Mouse (Mus musculus): ENCODE measurements around the gene Tet3. TPM values are rescaled to one million over a fixed set of nuclear protein-coding genes. Genes with fewer than 3 reads are reported as not detected.

Gene Tet3
- polyA plus RNA-seq (2012; rRNA removed) = 9.3 and 14.2 TPM in 2 replicates

DNA sequence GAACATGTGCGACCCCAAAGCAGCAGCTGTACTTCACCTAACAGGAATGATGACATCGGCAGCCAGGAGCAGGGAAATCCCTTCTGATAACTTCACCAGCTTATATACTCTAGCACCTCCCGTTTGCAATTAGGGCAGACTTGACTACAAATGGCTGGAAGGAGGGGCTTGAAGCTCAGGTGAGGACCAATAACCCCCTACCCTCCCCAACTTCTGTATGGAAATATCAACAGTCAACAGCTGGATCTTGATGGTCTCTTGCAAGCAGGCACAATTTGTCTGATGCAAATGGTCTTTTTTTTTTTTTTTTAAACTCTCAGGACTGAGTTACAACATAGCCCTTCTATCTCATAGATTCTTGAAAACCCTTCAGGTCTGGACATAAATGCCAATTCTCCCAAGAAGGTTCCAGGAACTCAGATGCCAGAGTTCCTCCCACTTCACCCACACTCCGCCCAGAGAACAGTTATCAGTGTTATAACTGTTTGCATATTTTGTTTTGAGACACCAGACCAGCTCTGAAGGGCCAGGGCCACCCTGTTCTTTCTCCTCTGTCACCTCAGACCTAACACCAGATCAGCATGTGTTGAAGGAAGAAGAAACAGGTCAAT is at the start of gene Tet3:
Tet3 (minus strand) TSS at position 51 of the 611 bp plus-strand sequence.
- 43% methylated on average over 4 of the region's 4 CpGs for WGBS

DNA sequence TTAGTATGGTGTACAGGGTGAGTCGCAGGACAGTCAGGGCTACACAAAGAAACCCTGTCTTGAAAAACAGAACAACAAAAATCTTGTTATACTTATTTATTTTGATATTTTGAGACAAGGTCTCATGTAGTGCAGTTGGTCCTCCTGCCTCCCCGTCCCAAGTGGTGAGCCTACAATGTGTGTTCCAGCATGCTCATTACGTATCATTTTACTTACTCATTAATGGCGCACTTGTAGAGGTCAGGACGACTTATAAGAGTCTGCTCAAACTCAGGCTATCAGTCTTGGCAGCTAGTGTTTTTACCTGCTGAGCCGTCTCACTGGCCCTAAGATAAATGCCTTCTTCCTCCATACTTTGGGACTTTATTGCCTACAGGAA is 48.3 kb upstream of the Tet3 start:
- WGBS = 12% methylated on average over 6 of the region's 6 CpGs
- DNase-seq (ENCODE audit: low read depth, low spot score) = no peak

More for the DNA sequence above, at the start of gene Tet3:
- DNase-seq (ENCODE audit: low read depth, low spot score) = no peak

DNA sequence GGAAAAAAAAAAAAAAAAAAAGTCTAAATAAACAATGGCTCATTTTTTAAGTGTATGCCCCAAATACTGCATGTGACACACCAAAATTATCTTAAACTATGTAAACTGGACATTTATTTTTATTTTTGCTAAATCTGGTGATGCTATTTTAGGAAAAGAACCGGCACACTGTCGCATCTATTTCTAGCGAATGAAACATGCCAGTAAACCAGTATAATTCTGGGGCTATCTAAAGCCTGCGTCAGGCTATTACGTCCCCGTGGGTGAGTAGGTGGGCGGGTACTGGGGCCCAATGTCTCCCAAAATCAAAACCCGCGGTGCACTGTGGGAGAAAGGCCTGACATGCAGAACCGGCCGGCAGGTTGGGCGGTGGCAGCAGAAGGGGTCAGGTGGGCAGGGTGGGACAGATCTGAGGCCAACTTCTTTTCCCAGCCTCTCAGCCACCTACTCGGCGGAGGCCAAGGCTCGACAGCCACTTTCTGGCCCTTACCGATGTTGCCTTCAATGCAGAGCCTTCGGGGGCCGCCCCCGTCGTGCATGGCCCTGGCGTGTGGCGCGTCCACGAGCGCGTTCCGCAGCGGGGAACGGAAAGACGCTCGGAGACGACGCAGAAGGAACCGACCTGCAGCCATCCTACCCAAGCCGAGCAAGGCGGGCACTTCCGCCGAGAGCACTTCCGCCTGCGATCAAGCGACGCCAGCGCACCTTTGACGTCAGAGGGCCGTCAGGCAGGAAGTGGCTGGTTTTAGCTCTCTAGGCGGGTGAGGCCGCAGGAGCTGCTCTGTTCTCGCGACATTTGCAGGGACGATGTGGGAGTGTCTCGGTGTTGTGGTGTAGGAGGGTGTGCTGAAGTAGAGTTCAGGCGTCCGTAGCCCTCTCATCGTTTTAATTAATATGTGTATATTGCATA is 47.6 kb upstream of the Tet3 start, which contains the start of gene Dguok:
Dguok (minus strand) TSS at position 712 of the 910 bp plus-strand sequence.
- WGBS = under 1% methylated on average over 54 of the region's 54 CpGs

DNA sequence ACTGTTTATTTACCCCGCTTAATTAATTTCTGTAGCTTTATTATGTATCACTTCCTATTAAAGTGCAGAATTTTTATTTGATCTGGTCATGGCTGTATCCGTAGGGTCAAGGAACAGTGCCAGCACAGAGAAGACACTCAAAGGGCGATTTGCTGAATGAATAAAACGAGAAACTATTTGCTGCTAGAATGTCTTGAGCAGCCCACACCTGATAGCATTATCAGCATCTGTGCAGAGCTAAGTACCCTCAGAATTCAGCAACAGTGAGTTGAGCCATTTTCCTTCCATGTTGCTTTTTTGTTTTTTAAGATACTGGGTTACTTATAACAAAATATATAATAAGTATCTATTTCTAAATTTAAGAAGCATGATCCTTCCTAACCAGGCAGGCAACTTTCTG is 46.7 kb upstream of the Tet3 start:
- DNase-seq (ENCODE audit: low read depth, low spot score) = no peak
- 88% methylated on average over 4 of the region's 4 CpGs for WGBS

More for the DNA sequence above, 47.6 kb upstream of the Tet3 start, which contains the start of gene Dguok:
- DNase-seq (ENCODE audit: low read depth, low spot score) = peak; percentile 98

DNA sequence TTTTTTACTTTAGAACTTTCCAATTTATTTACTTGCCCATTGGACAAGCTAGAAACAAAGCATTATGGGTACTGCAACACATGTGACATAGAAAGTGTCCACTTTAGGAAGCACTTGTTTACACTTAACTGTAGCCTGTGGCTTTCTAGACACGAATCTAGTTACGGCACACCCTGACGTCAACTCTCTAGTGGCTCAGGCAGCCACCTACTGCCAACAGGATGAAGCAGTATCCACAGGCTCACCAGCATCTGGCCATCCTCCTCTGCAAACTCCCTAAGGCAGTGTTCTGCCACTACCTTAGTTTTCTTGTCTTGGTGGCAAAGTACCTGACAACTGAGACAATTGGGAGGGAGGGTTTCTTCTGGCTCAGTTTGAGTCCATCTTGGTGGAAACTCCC is 44.5 kb upstream of the Tet3 start:
- no peak for DNase-seq (ENCODE audit: low read depth, low spot score)
- WGBS = 65% methylated on average over 3 of the region's 3 CpGs

DNA sequence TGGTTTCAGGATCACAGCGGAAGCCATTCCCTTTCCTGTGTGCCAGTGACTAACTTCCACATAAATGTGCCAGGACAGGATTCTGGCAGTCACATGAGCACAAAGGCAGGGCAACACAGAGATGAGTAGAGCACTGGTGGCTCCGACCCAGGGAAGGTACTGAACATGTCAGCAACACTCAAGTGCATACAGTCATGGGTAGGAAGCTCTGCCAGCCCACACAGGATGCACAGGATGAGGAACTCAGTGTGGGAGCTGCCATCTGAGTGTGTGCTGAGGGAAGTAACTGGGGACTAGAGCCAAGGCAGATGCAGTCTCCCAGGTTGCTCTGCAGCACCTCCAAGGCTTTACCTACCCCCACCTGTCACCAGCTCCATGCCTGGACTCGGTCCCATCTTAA is 43.8 kb upstream of the Tet3 start:
- no peak for DNase-seq (ENCODE audit: low read depth, low spot score)
- WGBS = 73% methylated on average over 3 of the region's 3 CpGs

DNA sequence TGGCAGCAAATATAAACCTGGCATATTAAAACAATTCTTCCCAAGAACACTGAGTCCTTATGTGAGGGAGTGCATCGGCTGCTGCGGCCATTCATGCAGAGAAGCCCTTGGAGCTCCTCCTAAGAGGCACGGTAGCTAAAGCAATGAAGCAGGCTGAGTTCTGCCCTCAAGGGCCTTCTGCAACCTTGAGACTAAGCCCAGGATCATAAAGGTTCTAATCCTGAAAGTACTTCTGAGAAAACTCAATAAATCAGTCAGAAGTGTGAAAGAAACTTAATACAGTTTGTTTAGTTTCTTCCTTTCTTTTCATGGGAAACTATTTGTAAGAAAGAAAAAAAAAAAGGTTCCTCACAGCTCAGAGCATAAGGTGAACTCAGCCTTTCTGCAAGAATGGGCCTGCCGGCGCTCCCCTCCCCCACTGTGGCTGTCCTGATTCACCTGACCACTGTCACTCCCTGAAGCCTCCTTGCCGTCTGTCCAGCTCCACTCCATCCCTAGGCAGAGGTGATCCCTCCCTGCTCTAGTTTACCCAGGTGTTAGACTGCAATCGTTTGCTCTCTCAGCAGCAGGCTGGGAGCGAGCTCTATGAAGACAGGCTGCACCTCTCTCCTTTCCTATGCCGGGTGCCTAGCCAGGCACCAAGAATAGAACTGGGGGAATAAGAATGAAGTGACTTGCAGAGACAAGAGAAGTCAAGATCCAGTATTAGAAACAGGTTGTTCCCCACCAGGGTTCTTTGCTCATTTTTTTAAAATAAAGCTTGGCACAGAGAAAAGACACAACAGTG is 42.8 kb upstream of the Tet3 start:
- no peak for DNase-seq (ENCODE audit: low read depth, low spot score)
- WGBS = 63% methylated on average over 9 of the region's 9 CpGs

DNA sequence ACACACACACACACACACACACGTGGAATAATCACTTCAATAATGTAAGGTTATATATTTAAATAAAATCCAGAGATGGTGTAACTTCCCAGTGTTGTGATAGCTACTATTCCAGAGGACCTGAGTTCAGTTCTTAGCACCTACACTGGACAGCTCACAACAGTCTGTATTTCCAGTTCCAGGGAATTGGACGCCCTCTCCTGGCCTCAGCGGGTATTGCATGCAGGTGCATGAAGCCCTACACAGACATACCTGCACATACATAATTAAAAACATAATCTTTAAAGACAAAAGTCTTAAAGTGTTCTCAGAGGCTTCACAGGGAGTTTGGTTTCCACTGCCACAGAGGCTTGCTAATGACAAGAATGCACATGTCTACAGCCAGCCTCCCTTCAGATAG is 41.6 kb upstream of the Tet3 start:
- no peak for DNase-seq (ENCODE audit: low read depth, low spot score)
- WGBS = 64% methylated on average over 3 of the region's 3 CpGs

DNA sequence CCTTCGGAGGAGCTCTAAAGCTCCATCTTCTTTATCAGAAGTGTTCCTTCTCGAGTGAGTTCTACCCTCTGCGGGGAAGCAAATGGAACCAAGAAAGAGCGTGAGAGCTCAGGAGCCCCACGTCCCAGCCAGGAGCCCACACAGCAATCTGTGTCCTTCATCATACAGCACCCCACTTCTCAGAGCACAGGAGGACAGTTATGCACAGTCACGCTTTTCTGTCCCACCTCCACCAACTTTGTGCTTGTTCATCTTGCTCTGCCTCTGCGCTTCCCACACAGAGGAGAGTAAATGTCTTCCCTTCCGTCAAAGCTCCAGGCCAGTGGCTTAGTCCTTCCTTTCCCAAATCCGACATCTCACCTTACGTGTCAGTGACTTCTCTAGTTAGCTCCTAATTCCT is 40.2 kb upstream of the Tet3 start:
- no peak for DNase-seq (ENCODE audit: low read depth, low spot score)
- 97% methylated on average over 10 of the region's 10 CpGs for WGBS

DNA sequence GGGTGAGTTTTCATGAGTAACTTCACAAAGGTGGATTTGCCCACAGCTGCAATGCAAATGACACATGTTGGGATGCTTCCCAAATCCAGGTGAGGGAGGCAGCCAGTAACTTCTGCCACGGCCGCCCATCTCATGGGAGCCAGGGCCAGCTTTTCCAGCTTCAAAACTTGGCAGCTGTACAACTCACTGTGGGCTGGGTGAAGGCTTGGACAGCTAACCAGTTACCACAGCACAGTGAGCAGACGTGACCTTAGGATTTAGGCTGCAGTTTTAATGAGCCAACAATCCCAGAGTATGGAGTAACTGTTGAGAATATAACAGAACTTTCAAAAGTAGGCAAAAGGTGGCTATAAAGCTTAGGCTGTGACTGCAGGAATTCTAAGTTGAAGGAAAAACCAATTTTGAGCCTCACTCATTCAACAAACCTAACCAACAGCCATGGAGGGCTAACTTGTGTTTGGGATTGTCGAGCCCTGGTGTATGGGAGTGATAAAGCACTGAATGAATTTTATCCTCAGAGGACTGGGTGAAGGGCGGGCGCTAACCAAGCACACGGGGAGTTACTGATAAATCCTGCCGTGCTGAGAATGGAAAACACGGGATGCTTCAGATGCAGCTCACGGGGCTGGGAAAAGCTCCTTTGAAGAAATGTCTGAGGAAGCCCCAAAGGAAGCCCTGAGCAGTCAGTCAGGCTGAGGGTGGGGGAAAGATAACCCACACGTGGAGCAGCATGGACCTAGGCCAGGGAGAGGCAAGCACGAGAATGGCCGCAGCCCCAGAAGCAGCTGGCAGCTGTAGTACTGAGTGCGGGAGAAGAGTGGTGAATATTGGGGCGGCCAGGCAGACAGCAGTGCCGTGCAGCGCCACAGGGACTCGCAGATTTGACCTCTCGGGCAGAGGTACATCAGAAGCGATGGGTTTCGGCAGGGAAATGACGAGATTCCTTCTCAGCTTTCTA is 38.1 kb upstream of the Tet3 start:
- WGBS = 76% methylated on average over 22 of the region's 22 CpGs
- DNase-seq (ENCODE audit: low read depth, low spot score) = no peak

DNA sequence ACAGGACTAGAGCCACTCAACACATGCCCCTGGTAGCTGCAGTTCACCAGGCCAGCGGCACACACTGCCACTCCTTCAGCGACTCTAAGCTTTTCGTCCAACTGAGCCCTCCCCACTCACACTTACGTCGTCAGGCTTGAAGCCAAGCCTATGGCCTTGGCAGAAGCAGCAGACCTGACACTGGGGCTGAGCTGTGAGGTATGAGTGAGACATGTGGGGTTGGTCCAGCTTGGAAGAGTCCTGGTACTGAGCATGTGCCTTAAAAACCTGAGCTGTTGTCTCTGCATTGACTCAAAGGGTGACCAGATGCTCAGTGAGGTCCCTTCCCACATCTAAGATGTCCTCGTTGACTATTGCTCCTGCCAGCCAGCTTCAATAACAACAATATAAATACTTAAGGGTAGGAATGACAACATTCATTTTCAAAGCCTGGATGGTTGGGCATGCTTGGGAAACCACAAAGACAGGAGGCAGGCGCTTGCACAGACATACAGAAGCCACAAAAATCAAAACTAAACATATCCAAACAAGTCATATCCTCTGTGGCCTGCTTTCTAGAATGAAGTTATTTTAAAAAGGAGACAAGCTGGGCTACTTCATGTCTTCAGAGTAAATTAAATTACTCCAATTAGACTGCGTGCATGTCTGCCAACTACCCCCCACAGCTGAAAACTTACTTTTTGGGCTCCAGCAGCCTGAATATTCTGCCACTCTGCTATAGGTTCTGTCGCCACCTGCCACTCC is 37.3 kb upstream of the Tet3 start:
- WGBS = 74% methylated on average over 9 of the region's 9 CpGs
- no peak for DNase-seq (ENCODE audit: low read depth, low spot score)

DNA sequence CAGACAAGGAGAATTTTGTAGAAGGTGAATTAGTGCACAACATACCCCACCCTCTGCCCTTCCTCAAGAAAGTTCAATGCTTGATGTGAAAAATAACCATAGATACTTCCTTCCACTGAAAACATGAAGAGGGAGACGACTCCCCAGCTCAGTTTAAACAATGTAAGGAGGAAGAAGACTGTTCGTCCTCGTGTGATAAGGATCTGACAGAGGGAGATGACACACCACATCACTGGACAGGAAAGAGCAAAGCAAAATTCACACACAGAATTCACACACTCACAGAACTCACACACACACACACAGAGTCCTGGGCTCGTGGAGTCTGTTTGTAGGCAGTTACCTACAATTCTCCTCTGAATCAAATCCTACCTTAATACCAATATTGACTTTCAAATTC is 31.7 kb upstream of the Tet3 start:
- 45% methylated on average over 4 of the region's 4 CpGs for WGBS
- no peak for DNase-seq (ENCODE audit: low read depth, low spot score)

DNA sequence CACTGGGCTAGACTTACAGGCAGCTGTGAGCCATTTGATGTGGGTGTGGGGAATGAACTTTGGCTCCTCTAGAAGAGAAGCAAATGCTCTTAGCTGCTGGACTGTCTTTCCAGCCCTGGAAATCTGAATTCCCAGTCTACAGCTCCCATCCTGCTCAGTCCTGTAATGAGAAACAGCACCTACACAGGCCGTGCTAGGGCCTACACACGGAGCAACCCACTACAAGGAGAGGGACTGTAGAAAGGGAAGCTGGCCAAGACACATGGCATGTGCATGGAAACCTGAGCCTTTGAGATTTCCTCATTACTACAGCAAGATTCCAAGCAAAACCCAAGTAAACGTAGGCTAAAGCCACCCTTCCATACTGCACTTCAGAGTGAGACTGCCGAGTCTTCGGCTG is 29.3 kb upstream of the Tet3 start:
- no peak for DNase-seq (ENCODE audit: low read depth, low spot score)
- 79% methylated on average over 5 of the region's 5 CpGs for WGBS

DNA sequence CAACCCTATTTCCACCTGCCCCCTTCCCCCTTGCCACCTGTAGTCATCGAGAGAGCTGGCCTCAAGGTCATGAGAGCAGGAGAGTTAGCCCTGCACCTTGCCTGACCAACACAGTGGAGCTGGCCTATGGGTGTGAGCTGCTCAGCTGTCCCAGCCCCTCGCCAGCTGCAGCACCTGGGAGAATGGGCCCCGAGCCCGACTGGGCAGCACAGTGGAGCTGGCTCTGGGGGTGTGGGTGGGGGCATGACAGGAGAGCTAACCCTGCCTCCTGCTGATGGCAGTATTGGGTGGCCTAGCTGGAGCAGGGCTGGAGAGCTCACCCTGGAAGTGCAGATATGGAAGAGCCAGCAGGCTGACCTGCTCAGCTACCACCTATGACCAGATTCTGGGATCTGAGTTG is 28.4 kb upstream of the Tet3 start:
- no peak for DNase-seq (ENCODE audit: low read depth, low spot score)
- 82% methylated on average over 4 of the region's 4 CpGs for WGBS

DNA sequence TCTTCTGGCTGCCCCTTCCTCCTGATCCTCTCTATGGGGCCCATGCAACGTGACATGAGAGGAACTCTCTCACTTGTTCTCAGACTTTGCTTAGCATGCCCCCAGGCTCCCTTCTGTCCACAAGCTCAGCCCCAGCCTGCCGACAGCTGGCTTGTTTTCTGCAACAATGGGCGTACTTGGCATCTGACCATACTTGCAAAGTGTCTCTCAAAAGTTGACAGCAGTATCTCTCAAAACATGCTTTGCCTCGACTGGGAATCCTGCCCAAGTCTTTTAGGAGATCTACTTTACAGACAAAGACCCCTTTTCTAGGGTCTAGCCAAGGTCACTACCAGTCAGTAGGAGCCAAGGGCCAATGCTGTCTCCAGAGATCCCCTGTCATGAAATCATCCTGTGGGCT is 27.0 kb upstream of the Tet3 start:
- 81% methylated on average over 4 of the region's 4 CpGs for WGBS
- no peak for DNase-seq (ENCODE audit: low read depth, low spot score)

DNA sequence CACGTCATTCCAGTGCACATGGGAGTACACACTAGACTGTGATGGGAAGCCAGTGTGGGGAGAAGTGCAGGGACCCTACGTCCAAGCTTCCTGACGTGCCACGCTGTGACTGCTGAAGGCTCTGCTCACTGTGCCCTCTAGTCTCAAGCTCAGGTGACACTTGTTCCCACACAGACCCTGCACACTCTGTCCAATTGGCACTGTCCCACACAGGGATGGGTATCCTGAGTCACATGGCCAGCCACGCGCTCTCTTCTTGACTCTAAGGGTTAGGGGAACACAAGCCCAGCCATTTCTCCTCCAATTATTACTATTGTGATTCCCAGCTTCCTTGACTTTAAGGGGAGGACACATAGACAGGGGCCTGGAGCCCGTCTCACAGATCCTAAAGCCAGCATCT is 24.9 kb upstream of the Tet3 start:
- WGBS = 96% methylated on average over 7 of the region's 7 CpGs
- no peak for DNase-seq (ENCODE audit: low read depth, low spot score)

DNA sequence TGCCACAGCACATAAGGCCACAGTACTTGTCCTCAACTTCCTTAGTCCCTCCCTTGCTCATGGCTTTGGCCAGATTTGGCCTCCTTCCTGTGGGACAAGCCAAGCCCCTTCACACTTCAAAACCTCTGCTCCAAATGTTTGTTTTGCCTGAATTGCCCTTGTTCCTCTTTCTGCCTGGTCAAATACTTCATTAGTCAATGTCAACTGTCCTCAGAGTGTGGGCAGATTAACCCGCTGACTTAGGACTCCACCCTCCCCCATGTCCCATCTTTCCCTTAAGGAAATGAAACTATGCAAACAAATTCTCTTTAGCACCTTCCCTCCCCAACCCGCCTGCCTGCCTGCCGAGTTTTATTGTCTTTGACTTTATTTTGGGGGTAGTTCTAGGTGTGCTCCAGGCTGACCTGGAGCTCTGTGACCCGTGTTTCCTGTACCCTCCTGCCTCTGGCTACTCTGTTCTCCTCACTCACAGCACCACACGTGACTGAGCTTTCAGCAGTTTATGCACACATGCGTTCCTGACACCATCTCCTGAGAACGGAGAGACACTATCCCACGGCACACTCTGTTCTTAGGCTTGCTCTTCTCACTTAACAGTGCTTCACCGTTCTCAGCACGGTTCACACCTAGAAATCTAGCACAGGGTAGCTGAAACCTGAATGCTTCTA is 23.7 kb upstream of the Tet3 start:
- 18% methylated on average over 10 of the region's 10 CpGs for WGBS
- DNase-seq (ENCODE audit: low read depth, low spot score) = no peak

DNA sequence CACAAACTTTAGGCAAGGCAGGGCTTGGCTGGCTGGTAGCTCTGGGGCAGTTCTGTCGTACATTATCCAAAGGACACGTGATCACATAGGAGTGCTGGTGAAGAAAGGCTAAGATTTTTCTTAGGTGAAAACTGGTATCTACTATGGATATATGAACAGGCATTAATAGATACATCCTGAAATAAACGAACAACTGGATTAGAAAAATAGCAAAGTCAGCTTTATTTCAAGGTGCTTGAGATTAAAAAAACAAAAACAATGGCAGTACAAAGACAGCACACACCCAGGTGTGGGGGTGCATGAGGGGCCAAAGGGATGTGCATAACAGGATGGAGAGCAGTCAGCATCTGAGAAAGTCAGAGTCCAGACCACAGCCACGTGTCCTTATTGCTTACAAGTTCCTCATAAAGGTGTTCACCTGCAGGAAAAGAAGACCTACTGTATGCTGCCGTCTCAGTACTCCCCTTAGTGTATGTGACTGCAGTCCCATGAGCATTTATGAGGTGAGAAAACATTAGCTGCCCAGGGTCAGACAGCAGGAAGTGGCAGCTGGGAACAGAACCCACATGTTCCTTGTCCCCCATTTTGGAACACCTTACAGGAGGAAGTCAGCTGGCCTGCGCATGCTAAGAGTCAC is 21.3 kb upstream of the Tet3 start:
- WGBS = 77% methylated on average over 6 of the region's 6 CpGs

More for the DNA sequence above, 21.3 kb upstream of the Tet3 start:
- DNase-seq (ENCODE audit: low read depth, low spot score) = no peak
